Mouse (Mus musculus) Patski (cell line): Measurements from ENCODE around the gene Sh2d7. TPM values are rescaled to one million over a fixed set of nuclear protein-coding genes. Genes with fewer than 3 reads are reported as not detected.
A peak's percentile ranks its signal among the peaks of the same experiment; 100 is the strongest.

Experiments used
- ATAC-seq: fragments of 100-300 bp; one replicate; pipeline ENCODE4 v1.8.0; 2021
- CTCF ChIA-PET: fragments of 350-600 bp; sonication (Branson Sonifier 250); formaldehyde crosslinking; loops from one replicate; lab custom pipeline; 2022; ENCODE audit warnings: inconsistent platforms; lab: Charles Lee
- POLR2A ChIA-PET: fragments of 350-600 bp; sonication (Branson Sonifier 250); formaldehyde crosslinking; loops from one replicate; lab custom pipeline; 2022; ENCODE audit warnings: antibody characterized with exemption, inconsistent platforms; lab: Charles Lee
- DNase-seq: peaks from one replicate; pipeline ENCODE4 v3.0.0-alpha.2; 2011; ENCODE audit warnings: low read depth, low spot score
- H3K27me3 ChIP-seq: fragments of 371-371 bp; one replicate; pipeline ENCODE4 v1.5.1; 2021
- CTCF ChIP-seq: fragments of 100-300 bp; IDR thresholded peaks from one replicate; pipeline ENCODE4 v1.5.1; 2021
- in situ Hi-C: fragments of 300-500 bp; cut with MboI; formaldehyde crosslinking; loops from 3 replicates; pipeline ENCODE4 v1.11.1; 2018; ENCODE audit warnings: low pct_unique_long_range_greater_than_20kb, mixed read lengths
- polyA plus RNA-seq: library from polyadenylated mRNA; unstranded; gene quantifications from one replicate; pipeline ENCODE4 v1.2.3, GENCODE M21; 2021

Gene Sh2d7
- polyA plus RNA-seq, 1 experiment from 2014 or later, result 0.04 TPM

GRCm38 (mm10) chr9:54520286-54520685 is 18.5 kb upstream of the Sh2d7 start:
- CTCF ChIA-PET, result interaction anchor here (1.2 kb wide), 1 partner anchor 14 kb away, joined by 3 read pairs; no protein-coding TSS in a partner anchor
- in situ Hi-C loops, result no loop called here
- POLR2A ChIA-PET, result no interaction called here
- ATAC-seq (no peak), DNase-seq (no peak)
- TF ChIP-seq CTCF, result no peak
- peaks cover 31% of the 10 kb centered on the region for H3K27me3 ChIP-seq

- ATAC-seq, result no peak
- in situ Hi-C loops, result no loop called here
- no peak for DNase-seq
- H3K27me3 ChIP-seq, result peaks cover 6% of the 10 kb centered on the region
- peak; percentile 18 for TF ChIP-seq CTCF
- CTCF ChIA-PET, result interaction anchor here (1.1 kb wide), 1 partner anchor 25 kb away, joined by 4 read pairs; no protein-coding TSS in a partner anchor
- POLR2A ChIA-PET, result no interaction called here
Measured at GRCm38 (mm10) chr9:54527694-54528093, 11.1 kb upstream of the Sh2d7 start.

- no peaks in the 10 kb centered on the region for H3K27me3 ChIP-seq
- in situ Hi-C loops, result no loop called here
- no peak for TF ChIP-seq CTCF
- ATAC-seq (no peak), DNase-seq (no peak)
- CTCF ChIA-PET, result no interaction called here
- POLR2A ChIA-PET, result no interaction called here
Measured at GRCm38 (mm10) chr9:54529950-54530349, 8.8 kb upstream of the Sh2d7 start.

GRCm38 (mm10) chr9:54530836-54531235 is 7.9 kb upstream of the Sh2d7 start:
- POLR2A ChIA-PET, result interaction anchor here (0.6 kb wide), 1 partner anchor 604 kb away, joined by 3 read pairs; no protein-coding TSS in a partner anchor
- H3K27me3 ChIP-seq, result no peaks in the 10 kb centered on the region
- ATAC-seq (no peak), DNase-seq (no peak)
- in situ Hi-C loops, result no loop called here
- CTCF ChIA-PET, result no interaction called here
- no peak for TF ChIP-seq CTCF

- no peak for TF ChIP-seq CTCF
- DNase-seq (no peak), ATAC-seq (no peak)
- ChIA-PET POLR2A (no interaction called here), CTCF (interaction anchor here (1.0 kb wide), 1 partner anchor 7 kb away, joined by 3 read pairs; no protein-coding TSS in a partner anchor)
- no peaks in the 10 kb centered on the region for H3K27me3 ChIP-seq
- in situ Hi-C loops, result no loop called here
Measured at GRCm38 (mm10) chr9:54531421-54531820, 7.4 kb upstream of the Sh2d7 start.

GRCm38 (mm10) chr9:54532926-54533325 is 5.9 kb upstream of the Sh2d7 start:
- ATAC-seq, result no peak
- POLR2A ChIA-PET, result no interaction called here

GRCm38 (mm10) chr9:54533975-54534374 is 4.8 kb upstream of the Sh2d7 start:
- POLR2A ChIA-PET, result no interaction called here
- CTCF ChIA-PET, result interaction anchor here (1.1 to 1.2 kb wide), 2 partner anchors 29 to 97 kb away, joined by 3 read pairs; no protein-coding TSS in a partner anchor
- TF ChIP-seq CTCF, result no peak
- no peaks in the 10 kb centered on the region for H3K27me3 ChIP-seq
- DNase-seq (no peak), ATAC-seq (no peak)
- in situ Hi-C loops, result no loop called here

More at GRCm38 (mm10) chr9:54532926-54533325, 5.9 kb upstream of the Sh2d7 start:
- CTCF ChIA-PET, result no interaction called here
- no peaks in the 10 kb centered on the region for H3K27me3 ChIP-seq
- DNase-seq, result no peak
- in situ Hi-C loops, result no loop called here
- TF ChIP-seq CTCF, result no peak

GRCm38 (mm10) chr9:54536236-54536635 is 2.5 kb upstream of the Sh2d7 start:
- in situ Hi-C loops, result no loop called here
- no peak for DNase-seq
- CTCF ChIA-PET, result no interaction called here

GRCm38 (mm10) chr9:54537030-54537429 is 1.8 kb upstream of the Sh2d7 start:
- ATAC-seq (no peak), DNase-seq (no peak)
- POLR2A ChIA-PET, result no interaction called here
- in situ Hi-C loops, result no loop called here
- no peak for TF ChIP-seq CTCF
- CTCF ChIA-PET, result interaction anchor here (1.4 kb wide), 1 partner anchor 8 kb away, joined by 4 read pairs; no protein-coding TSS in a partner anchor
- H3K27me3 ChIP-seq, result no peaks in the 10 kb centered on the region

More at GRCm38 (mm10) chr9:54536236-54536635, 2.5 kb upstream of the Sh2d7 start:
- no peak for ATAC-seq
- no peaks in the 10 kb centered on the region for H3K27me3 ChIP-seq
- no peak for TF ChIP-seq CTCF
- POLR2A ChIA-PET, result no interaction called here

- ChIA-PET POLR2A (interaction anchor here (0.8 kb wide), 1 partner anchor 17 kb away, joined by 3 read pairs; no protein-coding TSS in a partner anchor), CTCF (interaction anchor here (1.4 kb wide), 1 partner anchor 9 kb away, joined by 4 read pairs; no protein-coding TSS in a partner anchor)
- H3K27me3 ChIP-seq, result no peaks in the 10 kb centered on the region
- TF ChIP-seq CTCF, result no peak
- ATAC-seq (no peak), DNase-seq (no peak)
- in situ Hi-C loops, result no loop called here
Measured at GRCm38 (mm10) chr9:54537480-54537879, 1.3 kb upstream of the Sh2d7 start.

GRCm38 (mm10) chr9:54538244-54538643 is 540 bp upstream of the Sh2d7 start:
- no peak for TF ChIP-seq CTCF
- DNase-seq (no peak), ATAC-seq (no peak)
- in situ Hi-C loops, result no loop called here
- H3K27me3 ChIP-seq, result no peaks in the 10 kb centered on the region
- POLR2A ChIA-PET, result no interaction called here
- CTCF ChIA-PET, result interaction anchor here (1.0 kb wide), 1 partner anchor 9 kb away, joined by 3 read pairs; no protein-coding TSS in a partner anchor
